Mouse (Mus musculus): ENCODE data around the gene Abhd16b.

The Abhd16b gene

GRCm38 (mm10) chr2:181537444-181538047 is 44.5 kb downstream of the Abhd16b start:
- peak; percentile 67 to 82 for DNase-seq (ENCODE audit: low spot score in 2 of 2)

- DNase-seq (ENCODE audit: low spot score in 2 of 2), result no peak
These were observed 48.9 kb downstream of the Abhd16b start for GRCm38 (mm10) chr2:181541761-181542380.

All from frontal cortex, postnatal 36 days (tissue).